9 mouse cellular contexts compared by ENCODE assay signal in genomic region chr5:134788237-134788636, GRCm38 (mm10). TPM values are rescaled to one million over a fixed set of nuclear protein-coding genes. Genes with fewer than 3 reads are reported as not detected.
DNase-seq lines count a peak whose midpoint lies in the region; ATAC-seq lines count a peak whose summit lies in the region.
"Had no signal": no experiment of that assay in that cellular context is flagged by ENCODE, and none has a peak within 500 bp of the region (broad histone marks: within the 10 kb centered on the region; RNA-seq: fewer than 3 reads in every experiment).

No protein-coding gene starts in this region.

- peak overlapping the region; percentile 17 for H3K27ac ChIP-seq in stomach, embryonic 15.5 days
- no peak overlapping the region for H3K27ac ChIP-seq in kidney, embryonic 15.5 days

- WGBS in stomach, embryonic 15.5 days = 18% methylated on average over 12 of the region's 12 CpGs
- WGBS in kidney, embryonic 15.5 days = 17% methylated on average over 12 of the region's 12 CpGs

- DNase-seq in kidney, postnatal 10 days = peak; percentile 46
- DNase-seq in kidney, adult 18-20 months = no peak
- DNase-seq in gastrocnemius, adult 8-10 months (ENCODE audit: low spot score in 2 of 2) = peak; percentile 10 to 32
- no peak for DNase-seq in layer of hippocampus, adult 11-12 months (ENCODE audit: low spot score)
- no peak for DNase-seq in layer of hippocampus, postnatal 10 days (ENCODE audit: low spot score in 2 of 2)
- DNase-seq: kidney, adult 2 months had no signal

- H3K4me2 ChIP-seq in stomach, embryonic 15.5 days = no peak overlapping the region
- no peak overlapping the region for H3K4me2 ChIP-seq in kidney, embryonic 15.5 days

- H3K27me3 ChIP-seq in stomach, embryonic 15.5 days (replicated peaks) = no peaks in the 10 kb centered on the region
- H3K27me3 ChIP-seq in kidney, embryonic 15.5 days = no peaks in the 10 kb centered on the region

- no peaks in the 10 kb centered on the region; the same call in 1 of the 2 replicates for H3K9me3 ChIP-seq in stomach, embryonic 15.5 days
- no peaks in the 10 kb centered on the region; the same call in none of the 2 replicates for H3K9me3 ChIP-seq in kidney, embryonic 15.5 days (replicated peaks)

- no peaks in the 10 kb centered on the region for H3K36me3 ChIP-seq in stomach, embryonic 15.5 days
- no peaks in the 10 kb centered on the region for H3K36me3 ChIP-seq in kidney, embryonic 15.5 days

- peak; percentile 30 to 53; a peak in 2 of 4 replicates for ATAC-seq in hematopoietic stem cell, adult 5-6 weeks (replicated peaks in 1 of 2; ENCODE audit: insufficient read depth in 1 of 2, low FRiP score in 2 of 2, low TSS enrichment in 1 of 2, low read depth in 1 of 2, poor library complexity in 2 of 2, severe bottlenecking in 2 of 2)
- peak; percentile 77 for ATAC-seq in stomach, embryonic 15.5 days (ENCODE audit: insufficient read depth, low FRiP score, low read depth)
- no peak for ATAC-seq in kidney, embryonic 15.5 days (replicated peaks; ENCODE audit: low FRiP score)

- peaks cover 8% of the 10 kb centered on the region; the same call in 1 of the 2 replicates for H3K4me1 ChIP-seq in stomach, embryonic 15.5 days
- H3K4me1 ChIP-seq in kidney, embryonic 15.5 days = peaks cover 21% of the 10 kb centered on the region

- no peak overlapping the region for H3K4me3 ChIP-seq in stomach, embryonic 15.5 days (replicated peaks)
- H3K4me3 ChIP-seq in kidney, embryonic 15.5 days (replicated peaks) = no peak overlapping the region

- H3K9ac ChIP-seq in stomach, embryonic 15.5 days = no peak overlapping the region
- H3K9ac ChIP-seq in kidney, embryonic 15.5 days = no peak overlapping the region

RNA-seq across cellular contexts. Expression of gene Eln, which starts 41.1 kb away (rescaled TPM):
- 10 to 100 TPM in 1 of 4 experiments, 1 to 10 TPM in 3; 3.7 to 11.6 (median 8.5) TPM for total RNA-seq in gastrocnemius, adult 8-10 months (2022)
- not detected in 2 replicates for total RNA-seq in hematopoietic stem cell, adult 5-6 weeks (2017)
- polyA plus RNA-seq in stomach, embryonic 15.5 days (2015; fragmentation: Nextera tagmentation; extraction: Ambion mirVana) = 88.3 and 92.2 TPM in 2 replicates
- 10 to 100 TPM; 94.0 to 99.5 TPM for total RNA-seq in layer of hippocampus, postnatal 10 days (2021)
- polyA plus RNA-seq in kidney, embryonic 15.5 days (2015; fragmentation: Nextera tagmentation; extraction: Ambion mirVana) = 81.4 and 99.6 TPM in 2 replicates

Comparison
In these comparisons a context has a peak if more than half of its experiments do, and no peak if none do; other contexts are left out.
1. DNase-seq: peak in kidney, postnatal 10 days (single experiment) and gastrocnemius, adult 8-10 months (2 of 2); none in kidney, adult 18-20 months (single experiment), layer of hippocampus, adult 11-12 months (single experiment) and layer of hippocampus, postnatal 10 days (0 of 2).
2. RNA of gene Eln, which starts 41.1 kb away (total RNA-seq): 94.0 to 99.5 TPM in layer of hippocampus, postnatal 10 days; 3.7 to 11.6 TPM in gastrocnemius, adult 8-10 months and not detected in hematopoietic stem cell, adult 5-6 weeks; every median in the first group is over 4 times any median in the second.